Mouse (Mus musculus) urinary bladder, postnatal 0 days (tissue): ENCODE results near the gene Mrpl22. TPM values are rescaled to one million over a fixed set of nuclear protein-coding genes. Genes with fewer than 3 reads are reported as not detected.

ENCODE experiments used
- polyA plus RNA-seq: library from polyadenylated mRNA; unstranded; fragments of >200 nt; fragmentation: Nextera tagmentation; extraction: Ambion mirVana; gene quantifications from 2 replicates; pipeline ENCODE4 v1.2.1, GENCODE M21; 2015

The Mrpl22 gene
- 73.5 and 77.5 TPM in 2 replicates for polyA plus RNA-seq

DNA sequence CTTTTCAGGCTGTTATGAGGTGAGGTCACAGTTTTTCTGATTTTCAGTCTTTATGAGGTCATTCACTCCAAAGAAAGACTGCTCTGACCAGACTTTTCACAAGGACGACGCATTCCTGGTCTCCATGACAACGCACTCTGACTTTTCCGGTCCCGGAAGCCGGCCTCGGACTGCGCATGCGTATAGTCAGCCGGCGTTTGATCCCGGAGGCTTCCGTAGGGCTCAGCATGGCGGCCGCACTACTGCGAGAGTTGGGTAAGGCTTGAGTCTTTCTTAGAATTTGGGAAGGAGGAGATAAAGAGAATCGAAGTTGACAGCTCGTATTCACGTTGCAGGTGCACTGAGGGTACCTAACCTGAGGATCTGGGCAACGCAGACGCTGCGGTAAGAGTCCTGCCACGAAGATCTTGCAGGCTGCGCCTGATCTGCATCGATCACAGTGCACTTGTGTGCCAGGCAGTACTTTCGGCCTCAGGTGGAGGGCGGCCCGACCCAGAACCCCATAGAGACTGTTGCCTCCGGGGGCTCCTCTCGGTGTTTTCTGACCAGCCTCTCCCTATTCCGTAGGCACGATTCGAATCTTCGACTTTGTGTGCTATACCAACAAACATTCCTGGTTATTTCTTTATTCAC is at the start of gene Mrpl22:
TSS of gene Mrpl22 (plus strand) at position 203 of the 633 bp plus-strand sequence.

DNA sequence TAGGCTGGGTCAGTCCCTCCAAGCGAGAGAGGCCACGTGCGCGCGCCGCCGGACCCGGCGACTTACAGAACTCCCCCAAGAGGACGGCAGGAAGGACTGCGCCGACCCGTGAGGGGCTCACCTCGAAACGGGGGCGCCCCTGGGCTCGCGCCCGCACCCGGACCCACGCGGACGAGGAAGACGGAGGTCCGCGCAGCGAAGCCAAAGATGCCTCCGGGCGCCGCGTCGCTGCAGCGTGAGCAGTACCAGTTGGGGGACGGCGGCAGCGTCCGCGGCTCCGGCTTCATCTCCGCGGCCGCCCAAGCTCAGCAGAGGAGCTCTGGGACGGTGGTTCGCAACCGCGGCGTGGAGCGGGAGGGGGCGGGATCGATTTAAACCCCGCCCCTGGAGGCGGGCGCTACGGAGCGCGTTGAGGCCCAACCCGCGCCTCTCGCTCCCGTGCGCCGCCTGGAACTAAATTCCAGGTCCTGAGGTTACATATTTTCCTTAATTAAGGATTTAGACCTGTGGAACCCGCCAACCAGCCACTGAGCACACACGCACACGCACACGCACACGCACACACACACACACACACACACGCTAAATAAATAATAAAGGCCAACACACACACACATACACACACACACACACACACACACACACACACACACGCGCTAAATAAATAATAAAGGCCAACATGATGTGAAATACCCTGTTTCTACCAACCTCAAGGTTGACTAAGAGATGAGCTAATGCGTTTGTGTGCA is 3.1 kb upstream of the Mrpl22 start, which contains the start of gene Gemin5:
TSS of gene Gemin5 (minus strand) at position 373 of the 749 bp plus-strand sequence.

DNA sequence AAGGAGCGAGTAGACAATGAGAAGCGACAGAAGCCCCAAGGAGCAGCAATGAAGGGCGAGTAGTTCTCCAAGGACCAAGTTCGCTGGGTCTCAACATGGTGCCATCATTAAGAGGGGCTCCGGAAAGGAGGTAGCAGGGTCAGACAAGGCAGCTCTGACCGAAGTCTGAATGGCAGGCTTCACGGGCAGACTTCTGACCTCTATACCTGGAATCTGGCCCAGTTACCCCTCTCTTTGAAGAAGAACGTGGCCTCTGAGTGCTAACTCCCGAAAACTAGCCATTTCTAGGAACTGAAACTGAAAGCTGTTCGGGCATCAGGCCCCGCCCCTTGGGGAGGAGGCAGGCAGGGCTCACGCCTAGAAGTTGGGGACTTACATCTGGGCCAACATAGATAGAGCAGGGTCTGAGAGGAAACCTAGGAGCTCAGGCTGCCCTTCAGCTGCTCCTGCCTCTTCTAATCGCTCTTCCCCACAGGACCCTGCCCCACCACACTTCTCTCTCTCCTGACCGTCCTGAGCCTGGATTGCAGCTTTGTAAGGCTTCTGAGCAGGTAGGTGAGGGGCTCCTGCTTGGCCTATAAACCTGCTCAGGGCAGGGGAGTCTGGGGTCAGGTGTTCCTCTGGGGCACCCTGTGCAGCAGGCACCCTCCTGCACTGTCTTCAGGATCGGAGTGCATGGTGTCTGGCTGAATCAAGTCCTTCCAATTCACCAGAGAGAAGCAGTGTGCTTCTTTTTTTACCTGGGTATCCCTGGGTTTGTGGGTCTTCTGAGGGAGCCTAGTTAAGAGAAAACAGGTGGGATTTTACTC is 28.0 kb downstream of the Mrpl22 start, which contains the start of the genes Igtp and Irgm2:
TSS of gene Igtp (plus strand) at position 328 of the 809 bp plus-strand sequence.
TSS of gene Irgm2 (plus strand) at position 390 of the 809 bp plus-strand sequence.

Other genes with a start within 250 kb of the Mrpl22 start
- gene Larp1, start 162.6 kb upstream of the Mrpl22 start, polyA plus RNA-seq: 11.3 and 12.2 TPM in 2 replicates
- not detected in 2 replicates for gene Gm12248, start 78.5 kb upstream of the Mrpl22 start, polyA plus RNA-seq
- gene Cnot8, start 67.5 kb upstream of the Mrpl22 start, polyA plus RNA-seq: 56.1 and 60.0 TPM in 2 replicates
- 5.8 and 6.5 TPM in 2 replicates for gene Gemin5, start 3.1 kb upstream of the Mrpl22 start, polyA plus RNA-seq
- gene Igtp, start 27.9 kb downstream of the Mrpl22 start, polyA plus RNA-seq: 3.5 and 3.6 TPM in 2 replicates
- gene Irgm2, start 28.0 kb downstream of the Mrpl22 start, polyA plus RNA-seq: 2.7 TPM in 2 replicates
- gene 4930438A08Rik, start 103.1 kb downstream of the Mrpl22 start, polyA plus RNA-seq: not detected in 2 replicates
- 10.1 and 11.4 TPM in 2 replicates for gene Zfp692, start 135.4 kb downstream of the Mrpl22 start, polyA plus RNA-seq
- 40.1 and 44.4 TPM in 2 replicates for gene Zfp672, start 158.7 kb downstream of the Mrpl22 start, polyA plus RNA-seq
- 29.8 and 33.1 TPM in 2 replicates for gene Sh3bp5l, start 159.1 kb downstream of the Mrpl22 start, polyA plus RNA-seq
- gene Lypd8, start 207.4 kb downstream of the Mrpl22 start, polyA plus RNA-seq: 0.24 and 0.77 TPM in 2 replicates
- gene 1810065E05Rik, start 249.4 kb downstream of the Mrpl22 start, polyA plus RNA-seq: 0.23 and 0.33 TPM in 2 replicates